Mouse (Mus musculus): Measurements from ENCODE around the gene Tmod2. TPM values are rescaled to one million over a fixed set of nuclear protein-coding genes. Genes with fewer than 3 reads are reported as not detected.

Tmod2 gene
- polyA plus RNA-seq, 1 experiment from 2014 or later = 5.2 TPM

- Histone ChIP-seq H3K9ac (no peak overlapping the region), H3K4me2 (no peak overlapping the region), H3K36me3 (no peaks in the 10 kb centered on the region), H3K27ac (no peak overlapping the region), H3K9me3 (replicated peaks) (no peaks in the 10 kb centered on the region), H3K4me1 (replicated peaks) (peaks cover 16% of the 10 kb centered on the region), H3K4me3 (no peak overlapping the region), H3K27me3 (no peaks in the 10 kb centered on the region)
- WGBS = 62% methylated on average over 7 of the region's 7 CpGs
- no peak for ATAC-seq (replicated peaks; ENCODE audit: insufficient number of reproducible peaks, insufficient read depth, low FRiP score, low read depth)
Measured at GRCm38 (mm10) chr9:75600166-75600934, 10.8 kb downstream of the Tmod2 start.

- no peak for ATAC-seq (replicated peaks; ENCODE audit: insufficient number of reproducible peaks, insufficient read depth, low FRiP score, low read depth)
- H3K27ac ChIP-seq = no peak overlapping the region
- WGBS = 30% methylated on average over 5 of the region's 5 CpGs
- no peak overlapping the region for H3K9ac ChIP-seq
- H3K4me2 ChIP-seq = no peak overlapping the region
- H3K27me3 ChIP-seq = no peaks in the 10 kb centered on the region
- H3K4me3 ChIP-seq = no peak overlapping the region
- H3K9me3 ChIP-seq (replicated peaks) = no peaks in the 10 kb centered on the region
- H3K36me3 ChIP-seq = no peaks in the 10 kb centered on the region
- H3K4me1 ChIP-seq (replicated peaks) = peaks cover 16% of the 10 kb centered on the region
Measured at GRCm38 (mm10) chr9:75599191-75599841, 11.8 kb downstream of the Tmod2 start.

DNA sequence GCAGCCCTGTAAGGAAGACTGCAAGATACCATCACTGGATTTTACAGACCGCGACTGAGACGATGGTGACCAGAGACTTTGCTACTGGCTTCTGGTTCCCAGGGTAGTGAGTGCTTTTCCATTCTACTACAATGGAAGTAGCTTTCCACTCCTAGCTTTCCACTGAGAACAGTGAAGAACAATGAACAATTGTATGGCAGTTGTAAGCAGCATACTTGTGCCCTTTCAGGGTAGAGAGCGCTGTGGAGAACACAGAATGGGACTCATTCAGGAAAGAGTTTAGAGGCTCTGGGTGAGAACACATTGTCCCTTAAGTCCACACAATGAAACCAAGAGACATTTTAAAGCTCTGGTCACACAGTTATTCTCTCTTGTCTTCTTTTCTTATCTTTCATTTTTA lies 13.5 kb downstream of the Tmod2 start:
- Histone ChIP-seq H3K4me3 (no peak overlapping the region), H3K27ac (no peak overlapping the region), H3K36me3 (no peaks in the 10 kb centered on the region), H3K9ac (no peak overlapping the region), H3K27me3 (no peaks in the 10 kb centered on the region), H3K4me1 (replicated peaks) (peaks cover 16% of the 10 kb centered on the region), H3K9me3 (replicated peaks) (no peaks in the 10 kb centered on the region), H3K4me2 (no peak overlapping the region)
- no peak for ATAC-seq (replicated peaks; ENCODE audit: insufficient number of reproducible peaks, insufficient read depth, low FRiP score, low read depth)
- 71% methylated on average over 4 of the region's 4 CpGs for WGBS

- Histone ChIP-seq H3K36me3 (no peaks in the 10 kb centered on the region), H3K9ac (no peak overlapping the region), H3K4me3 (no peak overlapping the region), H3K4me1 (replicated peaks) (peaks cover 16% of the 10 kb centered on the region), H3K4me2 (no peak overlapping the region), H3K9me3 (replicated peaks) (no peaks in the 10 kb centered on the region), H3K27ac (no peak overlapping the region), H3K27me3 (no peaks in the 10 kb centered on the region)
- WGBS = 83% methylated on average over 13 of the region's 13 CpGs
- no peak for ATAC-seq (replicated peaks; ENCODE audit: insufficient number of reproducible peaks, insufficient read depth, low FRiP score, low read depth)
Measured at GRCm38 (mm10) chr9:75597036-75597435, 14.1 kb downstream of the Tmod2 start.

DNA sequence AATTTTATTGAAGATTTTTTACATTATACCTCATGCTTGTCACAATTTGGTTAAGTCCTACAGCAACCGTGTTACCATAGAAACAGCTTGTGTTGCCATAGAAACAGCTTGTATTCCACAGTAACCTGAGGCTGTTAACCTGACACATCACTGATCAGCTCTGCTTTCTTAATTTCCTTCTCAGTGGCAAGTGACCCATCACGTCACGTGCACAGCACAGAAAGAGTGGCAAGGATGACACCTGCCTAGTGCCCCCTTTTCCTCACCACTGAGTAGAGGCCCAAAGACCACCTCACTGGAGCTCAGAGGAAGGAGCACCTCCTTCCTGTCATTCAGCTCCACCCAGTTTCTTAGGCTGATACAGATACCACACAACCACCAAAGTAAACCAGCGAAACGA lies 17.6 kb downstream of the Tmod2 start:
- Histone ChIP-seq H3K4me1 (replicated peaks) (no peaks in the 10 kb centered on the region), H3K4me2 (no peak overlapping the region), H3K9ac (no peak overlapping the region), H3K9me3 (replicated peaks) (no peaks in the 10 kb centered on the region), H3K36me3 (no peaks in the 10 kb centered on the region), H3K27me3 (no peaks in the 10 kb centered on the region), H3K4me3 (no peak overlapping the region), H3K27ac (no peak overlapping the region)
- ATAC-seq (replicated peaks; ENCODE audit: insufficient number of reproducible peaks, insufficient read depth, low FRiP score, low read depth) = no peak
- WGBS = 79% methylated on average over 5 of the region's 5 CpGs

DNA sequence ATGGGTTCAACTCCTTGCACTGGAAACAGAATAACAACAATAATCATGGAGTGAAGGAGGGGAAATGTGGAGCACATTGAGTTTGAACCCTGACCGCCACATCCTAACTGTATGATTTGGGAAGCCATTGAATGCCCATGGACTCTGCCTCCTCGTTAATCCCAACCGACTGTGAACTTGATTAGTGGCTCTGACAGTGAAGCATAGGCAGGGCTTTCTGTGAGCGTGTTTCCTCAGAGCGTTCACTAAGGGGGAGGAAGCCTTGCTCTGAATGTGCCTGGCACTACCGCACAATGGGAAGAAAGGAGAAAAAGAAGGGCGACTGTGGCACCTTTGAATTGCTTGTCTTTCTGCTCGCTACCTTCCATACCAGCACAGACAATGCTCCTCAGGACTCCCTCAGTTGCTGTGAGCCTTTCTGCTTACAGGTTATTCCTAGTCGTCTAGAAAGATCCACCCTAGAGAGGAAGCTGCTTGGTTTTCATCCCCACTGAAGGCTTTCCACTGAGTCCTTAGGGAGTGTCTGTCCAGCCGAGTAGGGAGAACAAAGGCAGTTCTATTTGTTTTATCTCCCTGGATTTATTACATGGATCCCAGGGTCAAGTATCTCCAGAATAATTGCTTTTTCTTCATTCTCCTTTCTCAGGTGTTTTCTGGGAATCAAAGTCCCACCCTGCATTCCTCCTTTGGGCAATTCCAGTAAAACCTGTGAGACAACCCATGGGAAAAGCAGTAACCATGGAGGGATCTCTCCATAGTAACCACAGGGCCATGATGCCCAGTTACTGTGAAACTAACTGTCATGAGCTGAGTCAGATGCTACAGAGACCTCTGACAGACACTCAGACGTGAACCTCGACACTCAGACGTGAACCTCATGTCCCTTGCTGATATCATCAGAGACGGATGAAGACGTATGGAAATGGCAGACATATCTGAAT lies 21.0 kb downstream of the Tmod2 start:
- Histone ChIP-seq H3K27ac (no peak overlapping the region), H3K9ac (no peak overlapping the region), H3K27me3 (no peaks in the 10 kb centered on the region), H3K9me3 (replicated peaks) (no peaks in the 10 kb centered on the region), H3K4me3 (no peak overlapping the region), H3K4me1 (replicated peaks) (no peaks in the 10 kb centered on the region), H3K36me3 (no peaks in the 10 kb centered on the region), H3K4me2 (no peak overlapping the region)
- WGBS = 77% methylated on average over 15 of the region's 15 CpGs
- no peak for ATAC-seq (replicated peaks; ENCODE audit: insufficient number of reproducible peaks, insufficient read depth, low FRiP score, low read depth)

DNA sequence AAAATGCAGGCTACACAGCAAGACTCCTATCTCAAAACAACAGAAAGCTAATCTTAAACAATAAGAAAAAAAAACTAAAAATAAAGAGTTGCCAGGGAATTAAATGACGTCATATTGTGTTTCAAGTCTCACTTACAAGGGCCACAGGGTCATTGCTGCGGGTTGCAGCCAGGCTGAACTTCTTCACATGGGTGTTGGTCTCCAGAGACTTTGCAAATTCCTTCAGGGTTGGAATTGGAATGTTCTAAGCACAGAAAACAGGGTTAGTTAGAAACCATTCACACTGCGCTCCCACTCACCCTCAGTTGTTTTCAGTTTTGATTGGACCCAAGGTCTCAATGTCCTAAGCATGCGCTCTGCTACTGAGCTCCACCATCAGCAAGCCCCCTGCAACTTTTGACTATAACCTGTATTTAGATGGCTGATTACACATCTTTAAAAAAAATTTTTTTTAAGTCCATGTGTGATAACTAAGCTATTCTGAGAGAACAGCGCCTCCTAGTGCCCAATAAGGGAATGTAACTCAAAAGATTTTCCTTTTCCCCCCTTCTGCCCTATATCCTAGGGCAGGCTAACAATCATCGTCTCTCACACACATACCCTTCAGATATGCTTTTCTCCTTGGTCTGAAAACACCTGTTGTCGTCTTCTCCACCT lies 29.3 kb downstream of the Tmod2 start:
- Histone ChIP-seq H3K4me3 (no peak overlapping the region), H3K36me3 (no peaks in the 10 kb centered on the region), H3K4me2 (no peak overlapping the region), H3K4me1 (replicated peaks) (0 out of 2 replicates have a peak, but pooled peaks cover 2% of the 10 kb centered on the region), H3K9ac (no peak overlapping the region), H3K9me3 (replicated peaks) (no peaks in the 10 kb centered on the region), H3K27me3 (no peaks in the 10 kb centered on the region), H3K27ac (no peak overlapping the region)
- no peak for ATAC-seq (replicated peaks; ENCODE audit: insufficient number of reproducible peaks, insufficient read depth, low FRiP score, low read depth)
- WGBS = 45% methylated on average over 7 of the region's 7 CpGs

- Histone ChIP-seq H3K9ac (no peak overlapping the region), H3K9me3 (replicated peaks) (no peaks in the 10 kb centered on the region), H3K36me3 (no peaks in the 10 kb centered on the region), H3K4me2 (no peak overlapping the region), H3K27me3 (no peaks in the 10 kb centered on the region), H3K4me1 (replicated peaks) (0 out of 2 replicates have a peak, but pooled peaks cover 2% of the 10 kb centered on the region), H3K27ac (no peak overlapping the region), H3K4me3 (no peak overlapping the region)
- 70% methylated on average over 6 of the region's 6 CpGs for WGBS
- no peak for ATAC-seq (replicated peaks; ENCODE audit: insufficient number of reproducible peaks, insufficient read depth, low FRiP score, low read depth)
Measured at GRCm38 (mm10) chr9:75579321-75579720, 31.8 kb downstream of the Tmod2 start.

- Histone ChIP-seq H3K27ac (no peak overlapping the region), H3K27me3 (no peaks in the 10 kb centered on the region), H3K4me3 (no peak overlapping the region), H3K4me2 (no peak overlapping the region), H3K4me1 (replicated peaks) (no peaks in the 10 kb centered on the region), H3K36me3 (no peaks in the 10 kb centered on the region), H3K9me3 (replicated peaks) (no peaks in the 10 kb centered on the region), H3K9ac (no peak overlapping the region)
- 87% methylated on average over 5 of the region's 5 CpGs for WGBS
- no peak for ATAC-seq (replicated peaks; ENCODE audit: insufficient number of reproducible peaks, insufficient read depth, low FRiP score, low read depth)
Measured at GRCm38 (mm10) chr9:75571036-75571942, 39.8 kb downstream of the Tmod2 start.

DNA sequence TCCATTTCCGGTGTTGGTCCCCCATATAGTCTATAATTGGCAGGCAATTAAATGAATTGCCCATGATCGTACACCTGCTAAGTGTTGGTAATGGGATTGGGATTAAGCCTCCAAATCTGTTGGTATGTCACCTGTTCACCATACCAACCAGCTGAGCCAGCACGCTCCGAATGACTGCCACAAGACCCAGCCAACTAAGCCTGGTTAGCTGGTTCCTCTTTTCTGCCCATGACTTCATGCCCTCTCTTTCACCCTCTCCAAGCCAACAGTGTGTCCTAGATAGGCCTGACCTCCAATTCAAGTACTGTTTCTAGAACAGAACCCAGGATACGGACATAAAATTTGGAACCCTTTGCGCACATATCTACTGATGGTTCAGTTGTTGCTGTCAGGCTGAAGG lies 42.7 kb downstream of the Tmod2 start:
- H3K36me3 ChIP-seq = no peaks in the 10 kb centered on the region
- H3K27me3 ChIP-seq = no peaks in the 10 kb centered on the region
- no peak overlapping the region for H3K4me3 ChIP-seq
- 90% methylated on average over 6 of the region's 6 CpGs for WGBS
- no peaks in the 10 kb centered on the region for H3K9me3 ChIP-seq (replicated peaks)
- no peak overlapping the region for H3K27ac ChIP-seq
- no peak overlapping the region for H3K9ac ChIP-seq
- H3K4me1 ChIP-seq (replicated peaks) = no peaks in the 10 kb centered on the region
- no peak for ATAC-seq (replicated peaks; ENCODE audit: insufficient number of reproducible peaks, insufficient read depth, low FRiP score, low read depth)
- H3K4me2 ChIP-seq = no peak overlapping the region

Data from heart, embryonic 15.5 days (tissue).